Mouse (Mus musculus): Measurements from ENCODE around the gene Gbp9.
"Not testable (repeated sequence)": the region's sequence is repeated elsewhere in the genome, so short reads cannot be mapped to it uniquely, and the experiment has no call there.

Gene Gbp9

GRCm38 (mm10) chr5:105055279-105055678, 84.1 kb downstream of the Gbp9 start:
- DNase-seq (ENCODE audit: low spot score), result no peak

GRCm38 (mm10) chr5:105053471-105054169, 85.7 kb downstream of the Gbp9 start:
- not testable (repeated sequence) for DNase-seq (ENCODE audit: low spot score)

- DNase-seq (ENCODE audit: low spot score), result no peak
These were observed 107.0 kb downstream of the Gbp9 start for GRCm38 (mm10) chr5:105032362-105032761.

All from ovary, postnatal 36 days (tissue).